Mouse (Mus musculus): ENCODE results near the gene Gm2163.
"Not testable (repeated sequence)": the region's sequence is repeated elsewhere in the genome, so short reads cannot be mapped to it uniquely, and the experiment has no call there.

The Gm2163 gene

DNA sequence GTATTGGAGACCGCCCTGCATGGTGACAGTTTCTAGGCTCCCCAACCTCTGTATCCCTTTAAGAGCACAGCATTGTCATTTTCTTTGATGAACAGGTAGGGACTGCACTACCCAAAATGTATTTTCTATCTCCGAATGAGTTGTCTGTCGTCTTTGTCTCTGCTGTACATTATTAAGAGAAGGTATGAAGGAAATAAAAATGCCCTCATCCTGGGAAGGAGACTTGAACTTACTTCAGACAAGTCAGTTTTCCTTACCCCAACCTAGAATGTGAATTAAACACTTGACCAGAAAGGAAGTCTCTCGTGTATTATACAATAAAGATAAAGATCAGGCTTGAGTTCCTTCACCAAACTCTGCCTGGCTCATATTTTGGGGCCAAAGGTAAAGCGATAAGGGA is at the start of gene Gm2163:
TSS of gene Gm2163 (plus strand) at position 301 of the 400 bp plus-strand sequence.
- DNase-seq: not testable (repeated sequence)

DNA sequence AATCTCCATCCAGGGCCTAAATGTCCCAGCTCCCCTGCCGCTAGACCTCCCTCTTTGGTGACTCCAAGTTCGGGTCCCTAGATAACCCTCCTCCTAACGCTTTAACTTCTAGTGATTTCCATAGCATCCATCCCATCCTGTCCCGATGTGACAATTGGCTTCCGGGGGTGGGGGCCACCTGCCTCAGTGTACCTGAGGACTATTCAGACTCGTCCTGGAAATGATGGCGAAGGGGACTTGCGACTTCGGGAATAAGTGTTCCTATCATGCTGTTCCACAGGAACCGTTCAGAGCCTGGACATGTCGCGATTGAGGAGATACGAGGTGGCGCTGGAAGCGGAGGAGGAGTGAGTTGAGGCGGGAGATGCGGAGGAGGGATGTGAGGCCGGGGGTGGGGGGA is 27.5 kb upstream of the Gm2163 start, which contains the start of gene Gm21586:
TSS of gene Gm21586 (plus strand) at position 301 of the 400 bp plus-strand sequence.
- not testable (repeated sequence) for DNase-seq

DNA sequence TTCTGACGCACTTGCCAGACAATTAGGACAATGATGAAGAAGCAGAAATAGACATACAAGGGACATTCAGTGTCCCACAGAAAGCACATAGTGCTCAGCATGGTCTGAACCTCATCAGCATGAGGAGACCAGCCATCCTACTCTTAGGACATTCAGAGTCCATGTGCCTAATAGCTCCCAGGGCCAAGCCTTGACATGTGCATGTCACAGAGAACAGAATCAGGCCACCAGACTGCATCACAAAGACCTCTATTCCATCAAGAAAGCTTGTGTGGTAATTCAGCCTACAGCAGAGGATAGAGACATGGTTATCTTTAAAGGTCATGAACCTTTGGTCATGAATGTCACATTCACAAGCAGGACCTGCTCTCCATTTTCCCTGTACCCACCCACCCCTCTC is 61.5 kb downstream of the Gm2163 start, which contains the start of gene Fam205a2:
TSS of gene Fam205a2 (minus strand) at position 101 of the 400 bp plus-strand sequence.
- not testable (repeated sequence) for DNase-seq

DNA sequence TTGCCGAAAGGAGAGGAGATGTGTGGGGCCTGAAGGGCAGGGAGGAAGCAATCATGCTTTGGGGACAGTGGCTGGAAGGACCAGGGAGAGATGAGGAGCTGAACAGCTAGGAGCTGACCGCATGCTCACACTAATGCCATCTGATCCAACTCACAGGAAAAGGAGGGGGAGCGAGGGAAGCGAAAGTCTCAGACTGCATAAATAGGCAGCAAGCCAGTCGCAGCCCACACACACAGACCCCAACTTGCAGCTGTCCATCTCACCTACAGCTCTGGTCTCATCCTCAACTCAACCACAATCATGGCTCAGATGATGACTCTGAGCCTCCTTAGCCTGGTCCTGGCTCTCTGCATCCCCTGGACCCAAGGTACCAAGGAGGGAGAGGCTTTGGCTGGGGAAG is 145.3 kb downstream of the Gm2163 start, which contains the start of gene Gm10591:
TSS of gene Gm10591 (plus strand) at position 301 of the 400 bp plus-strand sequence.
- DNase-seq: not testable (repeated sequence)

DNA sequence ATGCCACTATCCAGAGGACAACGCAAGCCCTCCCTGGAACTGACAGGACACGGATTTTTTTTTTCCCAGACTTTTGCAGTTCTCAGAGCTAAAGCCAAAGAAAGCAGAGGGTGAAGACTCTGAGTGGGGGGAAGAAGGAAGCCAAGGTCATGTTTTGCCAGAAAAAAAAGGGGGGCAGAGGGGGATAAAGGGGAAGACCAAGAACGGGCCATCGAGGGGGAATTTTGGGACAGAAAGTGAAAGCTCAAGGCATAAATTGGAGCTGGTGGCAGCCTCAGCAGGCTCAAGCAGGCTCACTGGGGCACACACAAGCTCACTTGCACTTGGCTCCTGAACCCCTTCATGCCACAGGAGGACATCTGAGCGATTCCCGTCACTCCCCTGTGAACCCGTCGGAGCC is 162.9 kb downstream of the Gm2163 start, which contains the start of gene Gm2564:
TSS of gene Gm2564 (plus strand) at position 301 of the 400 bp plus-strand sequence.
- not testable (repeated sequence) for DNase-seq
